Mouse (Mus musculus) retina, adult 2 months (tissue): Measurements from ENCODE around the gene Sema4d.

Source experiments
- DNase-seq: peaks from one replicate; pipeline ENCODE4 v3.0.0-alpha.2; 2012; ENCODE audit warnings: low read depth, low spot score

Gene Sema4d

DNA sequence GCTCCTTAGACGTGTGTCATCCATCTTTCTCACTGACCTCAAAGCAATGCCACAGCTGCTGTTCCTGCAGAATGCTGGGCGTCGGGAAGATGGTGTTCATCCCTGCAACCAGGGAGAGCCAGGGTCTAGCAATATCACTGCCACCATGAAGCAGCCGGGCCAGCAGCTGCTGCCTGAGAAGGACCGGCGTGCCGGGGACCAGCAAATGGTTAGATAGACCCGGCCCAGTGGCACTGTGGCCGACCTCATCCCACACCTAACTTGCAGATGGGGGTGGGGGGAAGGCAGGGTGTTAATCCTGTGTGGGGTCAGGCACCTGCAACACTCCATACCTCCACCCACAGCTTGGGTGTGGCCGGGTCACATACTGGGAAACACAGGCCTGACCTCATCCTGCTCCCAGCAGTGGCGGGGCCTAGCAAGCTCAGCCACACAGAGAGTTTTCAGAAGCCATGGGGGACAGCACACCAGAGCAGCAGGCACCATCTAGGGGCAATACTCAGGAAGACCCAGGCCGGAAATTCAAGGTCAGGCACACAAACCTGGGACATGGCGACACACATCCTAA is 38.9 kb downstream of the Sema4d start:
- DNase-seq: no peak

DNA sequence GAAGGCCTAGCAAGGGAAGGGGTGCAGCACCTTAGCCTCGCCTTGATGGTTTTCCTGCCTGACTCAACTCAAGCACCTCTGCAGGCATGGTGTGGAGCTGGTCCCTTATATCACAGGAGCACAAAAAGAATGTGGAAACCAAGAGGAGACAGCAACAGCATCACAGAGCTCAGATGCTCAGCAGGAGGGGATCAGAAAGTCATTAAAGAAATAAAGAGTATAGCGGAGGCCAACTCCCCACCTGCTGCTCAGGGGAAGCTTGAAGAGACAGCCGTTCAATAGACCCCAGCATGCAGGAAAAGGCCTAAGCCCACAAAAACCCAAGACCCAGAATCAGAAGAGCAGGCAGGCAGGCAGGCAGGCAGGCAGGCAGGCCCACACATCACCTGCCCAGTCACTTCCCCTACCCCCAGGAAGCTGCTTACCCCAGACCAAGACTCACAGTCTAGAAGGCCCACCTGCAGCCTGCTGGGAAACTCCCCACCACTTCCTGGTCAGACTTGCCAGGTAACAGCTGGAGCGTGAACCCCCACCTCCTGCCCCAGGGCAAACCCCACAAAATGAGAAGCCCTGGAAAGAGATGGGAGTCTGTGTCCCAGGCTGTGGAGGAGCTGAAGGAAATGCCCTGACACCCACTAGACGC is 39.6 kb downstream of the Sema4d start:
- DNase-seq: no peak

DNA sequence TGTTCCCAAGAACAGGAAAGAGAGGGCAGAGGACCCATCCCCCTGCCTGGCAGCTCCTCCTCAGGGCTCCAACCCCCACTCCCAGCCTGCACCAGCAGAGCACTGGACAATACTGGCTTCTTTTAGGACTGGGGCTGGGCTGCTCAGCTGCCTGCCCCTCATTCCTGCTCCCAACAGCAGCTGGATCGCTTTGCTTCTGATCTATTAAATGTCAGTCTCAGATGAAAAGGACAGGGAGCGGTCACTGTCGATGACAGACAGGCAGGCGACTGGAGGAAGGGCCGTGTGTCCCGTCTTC is 40.4 kb downstream of the Sema4d start:
- DNase-seq: no peak

DNA sequence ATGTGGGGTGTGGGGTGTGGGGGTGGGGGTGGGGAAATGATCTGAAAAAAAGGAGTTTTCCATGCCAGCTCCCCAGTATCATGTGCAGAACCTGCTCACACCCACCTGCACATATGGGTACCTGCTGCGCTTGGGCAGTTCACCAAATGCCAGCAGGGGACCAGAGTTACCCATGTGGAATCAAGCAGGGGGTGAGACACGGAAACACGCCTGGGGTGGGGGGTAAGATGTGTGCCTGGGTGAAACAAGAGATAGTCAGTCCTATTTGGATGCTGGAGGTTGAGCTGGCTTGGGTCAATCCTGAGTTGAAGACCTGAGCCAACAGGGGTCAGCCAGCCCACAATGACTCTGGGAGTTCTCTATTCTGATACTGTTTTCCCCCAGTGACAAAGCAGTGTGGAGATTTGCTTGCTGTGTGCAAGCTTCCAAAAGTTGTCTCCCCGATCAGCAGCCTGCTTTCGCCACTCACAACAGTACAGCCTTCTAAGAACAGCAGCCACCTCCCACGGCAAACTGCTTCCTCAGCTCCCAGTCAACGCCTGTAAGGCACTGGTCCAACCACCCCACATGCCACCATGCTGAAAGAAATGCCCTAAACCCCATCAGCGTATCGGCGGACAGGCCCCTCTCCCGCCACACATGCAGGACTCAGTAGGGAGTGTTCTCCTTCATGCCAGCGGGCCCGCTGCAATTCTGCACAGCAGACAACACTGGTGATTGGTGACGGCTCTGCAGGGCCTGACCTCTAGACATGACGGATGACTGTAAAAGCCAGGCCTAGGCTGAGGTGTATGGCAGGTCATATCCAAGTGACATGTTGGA is 41.0 kb downstream of the Sema4d start:
- no peak for DNase-seq

GRCm38 (mm10) chr13:51749578-51750345 is 43.8 kb downstream of the Sema4d start:
- DNase-seq: no peak

DNA sequence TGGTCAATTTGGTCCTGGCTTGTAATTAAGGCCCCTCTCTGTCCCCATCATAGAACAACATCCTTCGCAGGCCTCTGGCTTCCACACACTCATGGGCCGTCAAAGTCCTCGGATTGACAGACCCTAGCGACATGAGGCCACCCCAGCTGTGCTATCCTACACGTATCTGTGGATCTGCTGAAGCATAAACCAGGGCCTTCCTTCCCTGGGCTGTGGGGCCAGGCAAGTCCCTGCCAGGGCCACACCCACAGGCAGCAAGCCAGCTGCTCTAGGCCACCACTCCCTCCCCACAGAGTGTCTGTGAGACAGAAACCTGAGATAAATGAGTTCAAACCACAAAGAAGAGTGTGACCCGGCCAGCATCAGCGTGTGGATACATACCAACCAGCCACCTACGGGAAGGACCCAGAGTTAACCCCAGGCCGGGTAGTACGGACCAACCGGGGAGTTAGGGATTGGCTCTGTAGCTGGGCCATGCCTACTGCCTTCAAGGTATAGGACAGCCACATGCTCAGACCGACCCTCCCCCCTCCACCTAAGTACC is 45.5 kb downstream of the Sema4d start:
- DNase-seq: no peak

- DNase-seq: no peak
Observed at GRCm38 (mm10) chr13:51747069-51747468, 46.5 kb downstream of the Sema4d start.

GRCm38 (mm10) chr13:51745862-51746261 is 47.7 kb downstream of the Sema4d start:
- DNase-seq: no peak

DNA sequence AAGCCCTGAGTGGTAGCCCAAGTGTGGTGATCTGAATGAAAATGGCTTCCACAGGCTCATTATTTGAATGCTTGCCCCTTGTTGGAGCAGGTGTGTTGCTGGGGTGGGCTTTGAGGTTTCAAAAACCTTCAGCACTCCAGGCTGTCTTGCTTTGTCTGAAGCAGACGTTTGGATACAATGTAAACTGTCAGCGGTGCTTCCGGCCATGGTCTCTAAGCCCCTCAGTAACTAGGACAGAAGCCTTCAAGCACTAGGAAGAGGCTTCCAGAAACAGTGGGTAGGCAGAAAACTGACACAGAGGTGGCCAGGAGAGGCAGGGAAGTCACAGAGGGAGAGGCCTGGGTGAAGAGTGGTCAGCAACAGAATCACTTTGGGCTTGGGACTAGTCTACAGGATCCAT is 49.7 kb downstream of the Sema4d start:
- no peak for DNase-seq

DNA sequence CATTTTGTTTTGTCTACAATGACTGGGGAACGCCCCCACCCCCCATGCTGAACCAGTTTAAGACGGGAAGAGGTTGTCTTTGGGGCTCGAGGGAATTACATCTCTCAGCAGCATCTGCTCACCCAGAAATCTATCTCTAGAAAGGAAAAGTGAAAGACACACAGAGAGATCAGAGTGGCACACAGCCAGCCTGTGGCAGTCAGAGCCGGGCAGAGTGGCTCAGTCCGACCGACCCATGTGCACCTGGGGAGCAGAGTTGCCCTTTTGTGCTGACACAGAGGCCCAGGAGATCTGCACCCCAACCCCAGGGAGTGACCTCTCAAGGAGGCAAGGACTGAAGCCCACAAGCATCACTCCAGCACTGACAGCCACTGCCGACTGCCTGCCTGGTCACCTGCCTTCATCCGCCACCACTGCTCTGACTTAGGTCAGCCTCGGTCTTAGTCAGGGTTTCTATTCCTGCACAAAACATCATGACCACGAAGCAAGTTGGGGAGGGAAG is 50.9 kb downstream of the Sema4d start:
- DNase-seq: no peak

DNA sequence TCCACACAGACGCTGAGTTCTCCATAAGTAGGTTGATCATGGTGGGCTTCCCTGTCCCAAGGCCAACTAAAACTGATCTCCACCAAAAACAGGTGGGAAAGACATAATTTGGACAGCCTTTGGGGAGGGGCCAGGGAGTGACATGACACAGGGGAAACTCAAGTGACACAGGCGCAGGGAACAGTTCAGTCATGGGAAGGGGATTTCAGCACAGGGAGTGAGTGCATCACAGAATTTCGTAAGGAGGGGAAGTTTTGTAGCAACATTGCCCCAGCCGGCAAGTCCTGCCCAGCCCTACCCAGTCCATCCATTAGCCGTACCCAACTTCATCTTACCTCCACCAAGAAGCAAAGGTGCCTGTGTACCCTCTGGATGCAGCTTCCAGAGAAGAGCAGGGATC is 52.8 kb downstream of the Sema4d start:
- DNase-seq: no peak

DNA sequence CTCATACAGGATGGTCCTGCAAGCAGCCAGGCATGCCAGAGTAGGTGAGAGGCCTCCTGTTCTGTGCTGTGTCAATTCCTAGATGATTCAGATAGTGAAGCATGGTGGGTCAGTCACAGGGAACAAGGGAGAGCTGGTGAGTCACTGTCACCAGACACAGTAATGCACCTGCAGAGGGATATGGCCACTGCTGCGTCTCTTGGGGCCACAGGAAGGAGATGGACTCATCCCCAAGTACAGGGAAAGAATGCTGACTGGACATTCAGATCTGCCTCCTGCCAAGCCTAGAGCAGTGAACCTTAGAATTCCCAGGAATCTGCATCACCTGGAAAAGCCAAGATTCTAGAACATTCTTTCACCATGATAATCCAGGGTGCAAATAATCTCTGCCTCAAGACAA is 53.8 kb downstream of the Sema4d start:
- no peak for DNase-seq

DNA sequence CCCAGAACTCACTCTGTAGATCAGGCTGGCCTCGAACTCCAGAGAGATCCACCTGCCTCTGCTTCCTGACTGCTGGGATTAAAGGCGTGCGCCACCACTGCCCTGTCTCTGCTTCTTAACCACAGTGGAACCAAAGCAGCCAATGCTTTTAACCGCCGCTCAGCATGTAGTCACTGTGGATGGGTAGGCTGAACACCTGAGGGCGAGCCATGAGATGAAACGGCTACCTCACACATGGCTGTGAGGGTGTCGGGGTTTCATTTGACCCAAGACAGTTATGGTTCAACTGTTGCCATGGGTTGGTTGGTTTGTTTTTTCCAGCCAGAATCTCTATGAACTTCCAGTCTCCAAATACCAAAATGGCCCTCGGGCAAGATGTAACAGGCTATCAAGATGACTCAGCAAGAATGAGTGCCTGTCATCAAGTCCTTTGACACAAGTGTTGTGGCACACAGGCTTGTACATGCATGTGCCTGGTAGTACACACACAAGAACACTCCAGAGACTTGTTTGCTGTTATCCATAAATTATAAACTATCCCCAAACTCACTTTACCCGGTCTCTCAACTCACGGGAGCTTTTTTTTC is 54.9 kb downstream of the Sema4d start:
- DNase-seq: no peak

DNA sequence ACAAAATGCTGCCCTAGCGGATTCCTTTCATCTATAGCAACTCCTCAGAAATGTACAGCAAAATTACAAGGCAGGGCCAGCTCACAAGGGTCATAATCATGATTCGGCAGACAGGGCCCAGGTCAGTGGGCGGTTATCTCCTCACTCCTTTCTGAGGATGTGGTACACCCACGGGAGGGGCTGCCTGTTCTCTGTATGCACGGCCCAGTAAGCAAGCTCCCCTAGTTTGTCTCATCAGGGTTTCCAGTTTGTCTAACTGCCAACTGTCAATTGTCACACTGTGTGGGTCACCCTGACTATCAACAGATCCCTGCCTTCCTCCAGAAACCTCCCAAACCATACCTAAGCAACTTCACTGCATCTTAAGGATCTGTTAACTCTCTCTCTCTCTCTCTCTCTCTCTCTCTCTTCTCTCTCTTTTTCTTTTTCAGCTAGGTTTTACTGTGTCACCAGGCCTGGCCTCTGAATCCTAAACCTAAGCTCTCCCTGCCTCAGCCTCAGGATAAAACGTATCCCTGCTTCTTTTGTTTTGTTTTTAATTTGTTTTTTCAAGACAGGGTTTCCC is 55.5 kb downstream of the Sema4d start:
- DNase-seq: no peak

GRCm38 (mm10) chr13:51737033-51737948 is 56.3 kb downstream of the Sema4d start:
- DNase-seq: no peak

DNA sequence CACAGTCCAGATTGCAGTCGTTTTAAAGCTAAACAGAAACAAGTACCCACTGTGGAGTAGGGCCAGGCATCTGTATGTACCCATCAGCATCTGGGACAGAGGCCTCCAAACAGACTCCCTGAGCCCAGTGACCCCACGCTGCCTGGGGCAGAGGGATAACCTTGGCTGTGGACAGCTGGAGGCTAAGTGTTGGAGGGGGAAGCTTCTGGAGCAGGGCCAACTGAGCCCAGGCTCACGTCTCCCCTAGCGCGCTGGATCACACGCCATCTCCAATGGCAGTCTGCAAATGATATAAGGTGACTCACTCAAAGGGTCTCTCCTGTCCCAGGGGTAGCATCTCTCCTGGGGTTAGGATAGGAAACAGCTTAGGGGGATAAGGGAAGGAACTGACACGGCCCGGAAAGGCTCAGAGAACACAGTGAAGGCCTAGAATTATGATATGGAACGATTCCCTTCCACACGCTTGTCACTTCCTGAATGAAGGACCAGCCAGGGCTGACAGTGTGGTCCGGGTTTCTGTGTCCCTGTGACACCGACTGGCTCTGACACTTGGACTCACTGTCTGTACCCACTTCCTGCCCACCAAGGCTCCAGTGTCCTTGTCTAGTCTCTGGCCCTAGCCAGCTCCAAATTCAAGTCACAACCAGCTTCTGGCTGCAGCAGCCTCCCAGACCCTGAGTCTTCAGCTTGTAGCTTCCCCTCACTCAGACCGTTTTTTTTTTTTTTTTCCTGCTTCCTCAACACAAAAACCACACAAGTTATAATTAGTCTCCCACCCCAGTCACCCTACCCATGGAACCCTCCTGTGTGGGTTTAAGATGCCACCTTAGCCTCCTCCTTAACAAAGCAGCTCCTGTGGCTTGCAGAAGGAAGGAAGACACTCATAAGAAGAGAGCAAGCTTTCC is 57.3 kb downstream of the Sema4d start:
- no peak for DNase-seq

GRCm38 (mm10) chr13:51734556-51734955 is 59.0 kb downstream of the Sema4d start:
- DNase-seq: no peak

DNA sequence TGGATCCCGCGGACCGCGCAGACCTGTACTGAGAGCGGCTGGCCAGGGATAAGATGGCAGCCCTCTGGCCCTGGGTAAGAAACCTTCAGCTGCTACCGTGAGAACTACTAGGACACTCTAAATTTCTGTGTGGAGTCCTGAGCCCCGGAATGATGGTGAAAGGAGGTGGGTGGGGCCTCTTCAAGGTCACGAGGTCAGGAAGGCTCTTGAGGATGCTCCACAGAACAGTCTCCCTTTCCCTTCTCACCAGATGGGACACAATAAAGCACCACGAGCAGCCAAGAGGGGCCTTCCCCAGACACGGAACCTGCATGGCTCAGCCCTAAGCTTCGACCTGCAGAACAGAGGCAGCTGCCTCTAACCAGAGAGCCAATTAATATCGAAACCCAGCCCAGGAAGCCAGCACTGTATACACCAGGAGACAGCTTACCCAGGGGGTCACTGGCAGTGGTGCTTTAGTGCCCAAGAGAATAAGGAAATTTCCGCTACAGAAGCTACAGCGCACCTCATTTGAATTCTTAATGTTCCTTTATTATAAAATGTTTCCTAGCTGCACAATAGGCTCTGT is 61.4 kb downstream of the Sema4d start:
- no peak for DNase-seq

GRCm38 (mm10) chr13:51731474-51731873 is 62.1 kb downstream of the Sema4d start:
- DNase-seq: no peak
